Mouse (Mus musculus) limb, embryonic 10.5 days (tissue): ENCODE data around the gene Olfml2a. TPM values are rescaled to one million over a fixed set of nuclear protein-coding genes. Genes with fewer than 3 reads are reported as not detected.
A peak's percentile ranks its signal among the peaks of the same experiment; 100 is the strongest.

Source experiments
- DNase-seq: peaks from one replicate; pipeline ENCODE4 v3.0.0-alpha.2; 2017; ENCODE audit warnings: low spot score
- H3K27ac ChIP-seq: fragments of 300-500 bp; sonication (generic); 2 replicates; pipeline ENCODE4 v1.5.1; 2016; ENCODE audit warnings: mild to moderate bottlenecking
- H3K27me3 ChIP-seq: fragments of 300-500 bp; sonication (generic); 2 replicates; pipeline ENCODE4 v1.6.1; 2016; ENCODE audit warnings: low read depth, mild to moderate bottlenecking; ENCODE audit not compliant: poor library complexity, severe bottlenecking
- H3K36me3 ChIP-seq: fragments of 300-500 bp; sonication (generic); 2 replicates; pipeline ENCODE4 v1.6.1; 2016; ENCODE audit warnings: mild to moderate bottlenecking, moderate library complexity
- H3K4me1 ChIP-seq: fragments of 300-500 bp; sonication (generic); 2 replicates; pipeline ENCODE4 v1.6.1; 2016
- H3K4me3 ChIP-seq: fragments of 300-500 bp; sonication (generic); 2 replicates; pipeline ENCODE4 v1.5.1; 2016; ENCODE audit warnings: mild to moderate bottlenecking, moderate library complexity
- H3K9me3 ChIP-seq: fragments of 300-500 bp; sonication (generic); replicated peaks from 2 replicates; pipeline ENCODE4 v1.6.1; 2016; ENCODE audit warnings: mild to moderate bottlenecking
- WGBS: fragments of 180-500 bp; shearing (Covaris S2); methylation state at CpG from one replicate; pipeline ENCODE4 v1.1.7; 2016; 5-methylcytosine and 5-hydroxymethylcytosine counted together
- polyA plus RNA-seq: library from polyadenylated mRNA; unstranded; fragments of >200 nt; fragmentation: Nextera tagmentation; extraction: Ambion mirVana; gene quantifications from 2 replicates; pipeline ENCODE4 v1.2.1, GENCODE M21; 2016

Olfml2a gene
- polyA plus RNA-seq, 1 experiment from 2014 or later: 2.7 TPM

DNA sequence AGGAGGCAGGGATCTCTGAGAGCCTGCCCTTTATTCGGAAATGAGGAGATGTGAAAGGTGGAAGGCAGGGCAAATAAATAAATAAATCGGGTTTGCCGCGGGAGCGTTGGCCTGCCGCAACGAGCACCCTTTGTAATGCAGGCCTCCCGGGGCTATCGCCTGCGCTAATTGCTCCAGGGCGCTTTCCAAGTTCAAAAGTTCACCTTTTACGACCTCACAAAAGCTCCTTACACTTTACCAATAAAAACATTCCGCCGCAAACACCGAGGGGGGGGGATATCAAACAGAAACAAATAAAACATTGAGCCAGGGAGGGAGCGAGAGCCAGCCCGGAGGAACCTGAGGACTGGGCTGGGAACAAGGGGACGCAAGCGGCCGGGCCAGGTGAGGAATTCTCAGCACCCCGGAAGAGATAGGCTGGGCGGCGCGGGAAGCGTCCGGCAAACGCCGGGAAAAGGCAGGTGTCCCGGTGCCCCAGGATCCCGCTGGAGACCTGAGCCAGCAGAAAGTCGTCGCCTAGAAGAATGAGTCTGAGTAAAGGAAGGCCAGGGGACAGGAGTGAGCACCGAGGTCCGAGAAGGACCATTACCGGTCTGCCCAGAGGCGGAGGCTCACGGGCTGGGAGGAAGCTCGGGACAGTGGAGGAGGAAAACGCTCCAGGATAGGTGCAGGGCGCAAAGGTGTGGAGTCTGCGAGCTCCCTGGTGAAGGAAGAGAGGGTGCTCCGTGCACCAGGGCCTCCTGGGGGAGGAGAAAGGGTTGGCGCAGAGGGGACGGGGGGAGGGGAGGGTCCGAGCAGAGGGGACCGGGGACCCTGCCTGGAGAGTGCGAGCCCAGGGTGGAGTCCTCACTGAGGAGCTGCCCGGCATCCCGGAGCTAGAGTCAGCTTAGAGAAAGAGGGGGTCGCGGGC lies 6.4 kb upstream of the Olfml2a start:
- under 1% methylated on average over 47 of the region's 51 CpGs for WGBS
- peak; percentile 72 for DNase-seq

DNA sequence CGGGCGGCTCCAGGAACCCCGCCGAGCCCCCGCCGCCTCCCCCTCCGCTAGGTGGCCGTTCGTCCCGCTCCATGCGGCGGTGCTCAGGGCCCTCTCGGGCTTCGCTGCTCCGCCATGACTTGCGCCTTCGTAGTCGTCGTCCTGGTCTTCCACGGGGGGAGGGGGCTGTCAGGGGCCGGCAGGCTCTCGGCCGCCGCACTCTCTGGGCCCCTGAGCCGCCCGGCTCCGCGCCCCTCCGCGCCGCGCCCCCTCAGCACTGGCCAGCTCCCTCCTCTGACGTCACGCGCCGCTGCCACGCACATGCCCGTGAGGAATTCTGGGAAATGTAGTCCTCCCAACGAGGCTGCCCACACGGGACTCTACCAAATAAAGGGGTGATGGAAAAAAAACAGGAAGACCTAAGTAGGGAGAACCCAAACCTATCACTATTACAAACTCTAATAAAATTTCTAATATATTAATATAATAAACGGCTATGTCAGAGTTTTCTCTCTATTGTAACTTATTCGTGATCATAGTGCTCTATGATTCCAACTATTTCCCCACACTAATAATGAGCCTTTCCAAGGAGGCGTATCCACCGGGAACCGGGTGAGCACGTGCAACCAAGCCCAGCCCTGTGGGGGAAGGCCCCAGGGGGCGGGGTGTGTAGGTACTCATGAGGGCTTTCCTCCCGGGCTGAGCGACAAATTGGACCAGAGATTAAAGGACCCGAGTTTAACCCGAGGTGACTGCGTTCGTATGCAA lies 5.5 kb upstream of the Olfml2a start:
- peaks cover 12% of the 10 kb centered on the region for H3K27me3 ChIP-seq
- peak; percentile 94 for DNase-seq
- H3K36me3 ChIP-seq: no peaks in the 10 kb centered on the region
- WGBS: under 1% methylated on average over 51 of the region's 53 CpGs
- H3K4me3 ChIP-seq: peak overlapping the region; percentile 85
- H3K9me3 ChIP-seq: no peaks in the 10 kb centered on the region
- peak overlapping the region; percentile 88 for H3K27ac ChIP-seq
- peaks cover 37% of the 10 kb centered on the region for H3K4me1 ChIP-seq

More for the DNA sequence above, 6.4 kb upstream of the Olfml2a start:
- Histone ChIP-seq H3K27ac (peak overlapping the region; percentile 88), H3K36me3 (no peaks in the 10 kb centered on the region), H3K4me1 (peaks cover 34% of the 10 kb centered on the region), H3K9me3 (no peaks in the 10 kb centered on the region), H3K27me3 (peaks cover 3% of the 10 kb centered on the region), H3K4me3 (peak overlapping the region; percentile 85)

DNA sequence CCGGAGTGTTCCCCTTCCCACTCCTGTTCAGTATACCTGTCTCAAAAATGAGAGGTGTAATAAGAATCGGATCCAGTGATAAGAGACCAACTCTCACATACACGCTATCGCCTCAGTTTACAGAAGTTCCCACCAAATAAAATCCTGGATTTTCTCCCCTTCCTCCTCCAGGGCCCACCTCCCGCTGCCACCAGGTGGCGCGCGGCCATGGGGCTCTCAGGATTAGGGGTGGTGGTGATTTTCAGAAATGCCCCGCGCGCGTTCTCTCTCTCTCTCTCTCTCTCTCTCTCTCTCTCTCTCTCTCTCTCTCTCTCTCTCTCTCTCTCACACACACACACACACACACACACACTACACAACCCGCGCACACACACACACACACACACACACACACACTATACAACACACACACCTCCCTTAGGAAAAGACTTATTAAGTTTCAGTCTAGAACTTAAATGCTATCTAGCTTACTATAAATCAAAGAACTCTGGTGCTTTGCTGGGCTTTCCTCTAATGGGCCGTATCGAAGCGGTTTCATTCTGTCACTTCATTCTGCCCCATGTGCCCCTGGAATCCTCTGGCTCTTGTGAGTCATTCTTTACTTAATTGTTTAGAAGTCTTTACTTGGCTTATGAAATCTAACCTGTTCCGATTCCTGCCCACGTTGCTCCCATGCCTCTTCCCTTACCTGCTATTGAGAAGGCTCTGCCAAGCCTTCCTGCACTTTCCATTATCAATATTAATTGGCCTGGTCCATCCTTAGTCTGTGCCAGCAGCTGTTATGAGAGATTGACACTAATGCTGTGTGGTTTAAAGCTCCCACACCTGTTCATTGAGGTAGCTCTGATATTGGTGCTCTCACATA lies 4.4 kb upstream of the Olfml2a start, which contains the start of gene Nr6a1:
Nr6a1 (minus strand) TSS at position 574 of the 865 bp plus-strand sequence.
- DNase-seq: peak; percentile 88
- Histone ChIP-seq H3K4me1 (peaks cover 42% of the 10 kb centered on the region), H3K27me3 (peaks cover 19% of the 10 kb centered on the region), H3K27ac (peak within 1 kb of the TSS; percentile 88), H3K36me3 (no peaks in the 10 kb centered on the region), H3K9me3 (no peaks in the 10 kb centered on the region), H3K4me3 (peak within 1 kb of the TSS; percentile 85)
- 8% methylated on average over 18 of the region's 19 CpGs for WGBS

DNA sequence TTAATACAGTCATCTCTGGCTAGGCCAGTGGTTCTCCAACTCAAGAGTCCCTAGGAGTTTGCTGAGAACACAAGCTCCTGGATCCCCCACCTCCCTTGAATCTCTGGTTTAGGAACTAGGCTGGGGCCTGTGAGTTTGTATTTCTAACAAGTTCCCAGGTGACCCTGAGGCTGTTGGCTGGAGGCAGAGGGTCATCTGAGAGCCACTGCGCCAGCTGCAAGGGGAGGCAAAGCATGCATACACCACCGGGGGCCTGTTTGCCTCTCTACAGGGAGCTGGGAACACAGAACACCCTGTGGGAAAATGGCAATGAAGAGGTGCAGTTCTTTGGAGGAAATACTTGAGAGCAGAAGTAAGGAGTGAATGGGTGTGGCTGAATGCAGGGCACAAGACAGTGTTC lies 1.5 kb upstream of the Olfml2a start:
- H3K4me1 ChIP-seq: peaks cover 42% of the 10 kb centered on the region
- WGBS: 64% methylated on average over 2 of the region's 2 CpGs

DNA sequence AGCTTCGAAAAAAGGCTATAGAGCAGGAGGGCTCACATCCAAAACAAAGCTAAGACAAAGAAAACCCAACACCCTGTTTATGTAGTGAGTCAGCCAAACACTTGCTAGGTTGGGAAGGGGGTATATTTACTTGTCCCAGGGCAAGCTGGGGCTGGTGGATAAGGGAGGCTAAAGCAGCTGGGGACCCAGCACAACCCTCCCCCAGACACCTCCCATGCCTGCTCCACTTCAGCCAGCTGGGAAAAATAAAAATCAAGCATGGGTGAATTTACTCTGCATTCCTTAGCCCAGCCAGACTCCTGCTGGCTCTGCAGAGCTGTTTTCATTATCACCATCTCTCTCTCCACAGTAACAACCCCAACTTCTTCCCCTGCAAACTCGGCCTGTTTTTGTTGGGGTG lies 2.2 kb downstream of the Olfml2a start:
- 32% methylated on average over 2 of the region's 2 CpGs for WGBS
- H3K4me3 ChIP-seq: 0 out of 2 replicates have a peak overlapping the region, but pooled peaks have one; percentile 7
- peak overlapping the region; percentile 83 for H3K27ac ChIP-seq
- peaks cover 19% of the 10 kb centered on the region for H3K27me3 ChIP-seq
- peak; percentile 34 for DNase-seq
- no peaks in the 10 kb centered on the region for H3K36me3 ChIP-seq
- H3K9me3 ChIP-seq: no peaks in the 10 kb centered on the region
- H3K4me1 ChIP-seq: peaks cover 36% of the 10 kb centered on the region

More for the DNA sequence above, 1.5 kb upstream of the Olfml2a start:
- Histone ChIP-seq H3K27ac (no peak overlapping the region), H3K27me3 (peaks cover 19% of the 10 kb centered on the region), H3K4me3 (no peak overlapping the region), H3K9me3 (no peaks in the 10 kb centered on the region), H3K36me3 (no peaks in the 10 kb centered on the region)
- DNase-seq: no peak

DNA sequence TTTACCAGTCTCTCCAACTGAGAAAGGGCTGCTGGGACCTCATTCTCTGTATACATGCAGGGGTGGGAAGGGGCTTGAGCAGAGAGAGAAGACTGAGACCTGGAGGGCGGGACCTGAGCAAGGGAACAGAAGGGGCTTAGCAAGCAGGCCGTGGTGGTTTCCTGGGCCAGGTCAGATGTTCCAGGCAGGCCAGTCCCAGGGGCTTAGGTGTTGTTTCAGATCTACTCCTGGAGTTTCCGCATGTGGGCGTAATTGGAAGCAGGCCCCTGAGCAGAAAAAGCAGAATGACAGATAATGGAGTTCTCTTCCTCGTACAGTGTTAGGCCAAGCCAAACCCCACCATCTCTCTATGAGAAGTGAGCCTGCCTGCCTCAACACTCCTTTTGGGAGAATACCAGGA lies 3.2 kb downstream of the Olfml2a start:
- peak; percentile 41 for DNase-seq
- WGBS: 31% methylated on average over 5 of the region's 5 CpGs
- Histone ChIP-seq H3K27ac (peak overlapping the region; percentile 83), H3K27me3 (peaks cover 19% of the 10 kb centered on the region), H3K4me3 (no peak overlapping the region), H3K9me3 (no peaks in the 10 kb centered on the region), H3K36me3 (no peaks in the 10 kb centered on the region), H3K4me1 (peaks cover 36% of the 10 kb centered on the region)

DNA sequence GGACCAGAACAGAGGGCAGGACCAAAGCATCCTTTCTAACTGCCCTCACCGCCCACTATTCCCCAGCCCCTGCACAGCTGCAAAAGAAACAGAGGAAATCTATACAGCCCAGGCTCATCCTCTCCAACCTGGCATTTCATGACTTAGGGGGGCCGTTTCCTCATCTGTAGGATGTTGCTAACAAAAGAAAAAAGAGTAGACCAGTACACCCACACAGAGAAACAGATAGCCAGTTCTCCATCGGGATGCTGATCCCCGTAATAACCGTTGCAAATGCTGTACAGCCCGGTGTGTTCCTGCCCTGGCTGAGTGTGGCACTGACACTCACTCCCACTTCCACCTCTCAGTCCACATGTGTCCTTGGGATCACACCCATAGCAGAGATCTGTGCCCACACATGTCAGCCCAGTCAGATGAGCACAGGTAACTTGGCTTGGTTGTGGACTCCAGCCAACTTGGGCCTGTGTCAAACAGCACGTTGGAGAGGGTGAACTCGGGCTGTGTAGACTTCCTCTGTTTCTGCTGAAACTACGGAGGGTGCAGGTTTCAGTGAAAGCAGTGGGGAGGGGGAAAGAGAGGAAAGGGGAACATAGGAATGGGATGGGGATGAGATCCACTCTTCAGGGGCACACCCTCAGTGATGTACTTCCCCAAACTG lies 5.1 kb downstream of the Olfml2a start:
- no peaks in the 10 kb centered on the region for H3K9me3 ChIP-seq
- whole genome bisulfite sequencing: 83% methylated on average over 9 of the region's 9 CpGs
- peak; percentile 21 for DNase-seq
- peaks cover 25% of the 10 kb centered on the region for H3K4me1 ChIP-seq
- H3K36me3 ChIP-seq: no peaks in the 10 kb centered on the region
- no peak overlapping the region for H3K4me3 ChIP-seq
- H3K27me3 ChIP-seq: 0 out of 2 replicates have a peak, but pooled peaks cover 4% of the 10 kb centered on the region
- H3K27ac ChIP-seq: no peak overlapping the region

DNA sequence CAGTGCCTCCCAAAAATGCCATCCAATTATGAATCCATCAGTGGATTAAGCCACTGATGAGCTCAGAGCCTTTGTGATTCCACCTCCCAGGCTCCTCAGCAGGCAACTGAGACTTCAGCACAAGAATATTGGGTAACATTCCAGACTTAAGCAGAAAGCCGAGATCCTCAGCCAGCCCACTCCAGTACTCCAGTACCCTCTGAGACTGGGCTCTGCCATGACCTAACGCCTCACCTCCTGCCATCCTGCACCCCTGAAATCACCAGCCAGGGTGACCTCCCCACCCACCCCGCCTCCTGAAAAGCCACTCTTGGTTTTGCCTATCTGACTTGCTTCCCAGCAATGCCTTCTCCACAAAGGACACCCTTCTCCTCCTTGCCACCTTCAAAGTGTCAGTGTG lies 5.6 kb downstream of the Olfml2a start:
- H3K27me3 ChIP-seq: no peaks in the 10 kb centered on the region
- WGBS: 81% methylated on average over 3 of the region's 3 CpGs

DNA sequence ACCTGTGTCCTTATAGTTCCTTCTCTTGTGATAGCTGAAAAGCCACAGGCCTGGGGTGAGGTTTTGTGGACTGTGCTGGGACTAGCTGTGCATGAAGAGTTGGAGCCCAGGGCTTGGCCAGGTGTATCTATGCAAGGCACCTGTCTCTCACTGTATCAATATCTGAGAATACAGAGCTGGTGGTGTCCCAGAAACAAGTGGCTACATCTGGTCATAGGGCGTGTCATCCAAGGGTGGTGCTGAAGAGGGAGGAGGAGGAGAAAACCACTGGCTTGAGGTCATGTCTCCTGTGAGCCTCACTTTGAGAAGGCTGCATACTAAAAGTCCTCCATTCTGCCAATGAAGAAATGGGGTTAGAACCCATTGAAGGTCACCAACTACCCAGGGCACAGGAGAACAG lies 6.2 kb downstream of the Olfml2a start:
- no peak overlapping the region for H3K27ac ChIP-seq
- 91% methylated on average over 1 of the region's 1 CpGs for WGBS
- H3K4me1 ChIP-seq: peaks cover 20% of the 10 kb centered on the region
- H3K36me3 ChIP-seq: no peaks in the 10 kb centered on the region
- no peaks in the 10 kb centered on the region for H3K9me3 ChIP-seq
- H3K4me3 ChIP-seq: no peak overlapping the region
- peak; percentile 21 for DNase-seq
- no peaks in the 10 kb centered on the region for H3K27me3 ChIP-seq

More for the DNA sequence above, 5.6 kb downstream of the Olfml2a start:
- H3K4me3 ChIP-seq: no peak overlapping the region
- H3K27ac ChIP-seq: no peak overlapping the region
- H3K36me3 ChIP-seq: no peaks in the 10 kb centered on the region
- H3K9me3 ChIP-seq: no peaks in the 10 kb centered on the region
- peaks cover 20% of the 10 kb centered on the region for H3K4me1 ChIP-seq
- DNase-seq: no peak

DNA sequence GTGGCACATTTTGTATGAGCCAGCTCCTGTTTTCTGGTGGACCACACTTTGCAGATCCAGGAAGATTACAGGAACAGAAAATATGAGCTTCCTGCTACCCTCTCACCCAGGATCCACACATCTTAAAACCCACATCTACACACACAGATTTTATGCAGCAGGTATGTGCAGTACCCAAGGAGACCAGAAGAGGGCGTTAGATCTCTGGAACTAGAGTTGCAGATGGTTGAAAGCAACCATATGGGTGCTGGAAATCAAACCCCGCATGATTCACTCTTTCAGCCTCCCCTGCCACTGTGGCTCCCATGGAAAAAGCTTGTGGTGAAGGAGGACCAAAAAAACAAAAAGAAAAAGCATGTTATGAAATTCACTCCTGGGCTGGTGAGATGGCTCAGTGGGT lies 7.3 kb downstream of the Olfml2a start:
- WGBS: 64% methylated on average over 2 of the region's 2 CpGs
- H3K27ac ChIP-seq: no peak overlapping the region
- H3K36me3 ChIP-seq: no peaks in the 10 kb centered on the region
- H3K27me3 ChIP-seq: no peaks in the 10 kb centered on the region
- H3K9me3 ChIP-seq: no peaks in the 10 kb centered on the region
- peak; percentile 15 for DNase-seq
- H3K4me1 ChIP-seq: peaks cover 13% of the 10 kb centered on the region
- no peak overlapping the region for H3K4me3 ChIP-seq

DNA sequence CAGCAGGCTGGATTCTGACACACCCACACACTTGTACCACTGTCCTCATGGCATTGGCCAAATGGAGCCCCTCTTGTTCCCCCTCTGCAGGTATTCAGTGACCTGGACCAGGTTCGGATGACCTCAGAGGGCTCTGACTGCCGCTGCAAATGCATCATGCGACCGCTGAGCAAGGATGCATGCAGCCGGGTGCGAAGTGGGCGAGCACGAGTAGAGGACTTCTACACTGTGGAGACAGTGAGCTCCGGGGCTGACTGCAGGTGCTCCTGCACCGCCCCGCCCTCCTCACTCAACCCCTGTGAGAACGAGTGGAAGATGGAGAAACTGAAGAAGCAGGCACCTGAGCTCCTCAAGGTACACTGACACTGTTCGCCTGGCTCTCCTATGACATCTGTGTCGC lies 9.6 kb downstream of the Olfml2a start:
- H3K27me3 ChIP-seq: no peaks in the 10 kb centered on the region
- H3K4me1 ChIP-seq: no peaks in the 10 kb centered on the region
- H3K36me3 ChIP-seq: no peaks in the 10 kb centered on the region
- no peak overlapping the region for H3K4me3 ChIP-seq
- WGBS: 89% methylated on average over 14 of the region's 14 CpGs
- H3K27ac ChIP-seq: no peak overlapping the region
- DNase-seq: no peak
- H3K9me3 ChIP-seq: no peaks in the 10 kb centered on the region

DNA sequence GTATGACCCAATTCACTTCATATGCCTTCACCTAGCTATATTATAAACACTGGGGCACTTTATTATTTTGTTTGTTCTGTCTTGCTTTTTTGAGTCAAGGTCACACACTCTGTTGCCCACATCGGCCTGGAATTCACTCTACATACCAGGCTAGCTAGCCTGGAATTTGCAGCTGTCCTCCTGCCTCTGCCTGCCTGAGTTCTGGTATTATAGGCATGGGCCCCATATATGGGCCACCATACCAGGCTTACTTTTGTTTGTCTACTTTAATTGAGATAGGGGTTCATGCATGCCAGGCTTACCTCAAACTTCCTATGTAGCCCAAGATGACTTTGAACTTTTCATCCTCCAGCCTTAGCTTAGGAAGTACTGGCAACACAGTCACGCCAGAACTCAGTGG lies 10.1 kb downstream of the Olfml2a start:
- Histone ChIP-seq H3K4me1 (no peaks in the 10 kb centered on the region), H3K9me3 (no peaks in the 10 kb centered on the region), H3K27ac (no peak overlapping the region), H3K4me3 (no peak overlapping the region), H3K27me3 (no peaks in the 10 kb centered on the region), H3K36me3 (no peaks in the 10 kb centered on the region)
- no peak for DNase-seq
- 86% methylated on average over 2 of the region's 2 CpGs for WGBS
